Mouse (Mus musculus): ENCODE data around the gene Zfp523. TPM values are rescaled to one million over a fixed set of nuclear protein-coding genes. Genes with fewer than 3 reads are reported as not detected.
A peak's percentile ranks its signal among the peaks of the same experiment; 100 is the strongest.

Gene Zfp523
- 10 to 100 TPM; 13.0 to 19.2 (median 16.7) TPM for total RNA-seq (2022)

DNA sequence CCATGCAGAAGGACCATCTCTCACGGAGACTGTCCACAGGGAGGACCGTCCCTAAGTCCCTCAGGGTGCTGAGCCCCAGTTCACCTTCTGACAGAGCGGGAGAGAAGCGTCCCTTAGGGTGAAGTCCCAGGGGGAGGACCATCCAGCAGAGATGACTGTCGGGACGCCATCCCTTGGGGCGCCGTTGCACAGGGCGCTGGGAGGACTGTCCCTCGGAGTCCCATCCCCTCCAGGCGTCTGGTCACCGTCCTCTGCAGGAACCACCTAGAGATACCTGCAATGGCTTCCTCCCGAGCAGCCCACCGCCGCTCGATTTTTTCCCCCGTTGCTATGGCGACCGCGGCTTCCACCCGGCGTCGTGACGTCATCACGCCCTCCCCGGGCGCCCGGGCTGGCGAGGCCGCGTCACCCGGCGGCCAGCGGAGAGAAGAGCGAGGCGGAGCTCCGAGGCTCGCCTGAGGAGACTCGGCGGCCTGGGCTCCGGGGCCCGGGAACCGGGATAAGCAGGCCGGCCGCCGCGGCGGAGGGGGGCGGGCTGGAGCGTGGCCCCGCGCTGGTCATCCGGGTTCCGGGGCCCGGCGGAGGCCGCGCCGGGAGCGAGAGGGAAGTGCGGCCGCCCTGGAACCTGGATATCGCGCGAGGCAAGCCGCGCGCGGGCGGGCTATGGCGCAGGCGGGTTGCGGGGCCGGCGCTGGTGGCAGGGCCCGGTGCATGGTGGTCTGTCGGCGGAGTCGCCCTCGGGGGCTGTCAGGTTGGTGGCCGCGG, at the start of gene Zfp523:
Zfp523 (plus strand) TSS at position 355 of the 765 bp plus-strand sequence.
- DNase-seq (ENCODE audit: low spot score in 2 of 2), result peak; percentile 84 to 87

DNA sequence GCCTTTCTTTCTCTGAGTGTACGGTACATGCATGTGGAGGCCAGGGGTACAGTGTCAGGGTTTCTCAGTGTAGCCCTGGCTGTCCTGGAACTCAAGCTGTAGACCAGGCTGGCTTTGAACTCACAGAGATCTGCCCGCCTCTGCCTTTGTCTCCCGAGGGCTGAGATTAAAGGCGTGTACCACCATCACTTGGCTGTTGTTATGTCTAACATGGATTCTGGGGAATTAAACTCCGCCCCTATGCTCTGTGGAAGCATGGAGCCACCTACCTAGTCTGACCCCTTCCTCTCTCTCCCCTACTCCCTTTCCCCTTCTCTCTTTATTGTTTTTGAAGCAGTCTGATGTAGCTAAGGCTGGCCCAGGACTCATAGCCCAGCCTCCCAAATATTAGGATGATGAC, 47.1 kb upstream of the Zfp523 start:
- no peak for DNase-seq (ENCODE audit: low spot score in 2 of 2)

DNA sequence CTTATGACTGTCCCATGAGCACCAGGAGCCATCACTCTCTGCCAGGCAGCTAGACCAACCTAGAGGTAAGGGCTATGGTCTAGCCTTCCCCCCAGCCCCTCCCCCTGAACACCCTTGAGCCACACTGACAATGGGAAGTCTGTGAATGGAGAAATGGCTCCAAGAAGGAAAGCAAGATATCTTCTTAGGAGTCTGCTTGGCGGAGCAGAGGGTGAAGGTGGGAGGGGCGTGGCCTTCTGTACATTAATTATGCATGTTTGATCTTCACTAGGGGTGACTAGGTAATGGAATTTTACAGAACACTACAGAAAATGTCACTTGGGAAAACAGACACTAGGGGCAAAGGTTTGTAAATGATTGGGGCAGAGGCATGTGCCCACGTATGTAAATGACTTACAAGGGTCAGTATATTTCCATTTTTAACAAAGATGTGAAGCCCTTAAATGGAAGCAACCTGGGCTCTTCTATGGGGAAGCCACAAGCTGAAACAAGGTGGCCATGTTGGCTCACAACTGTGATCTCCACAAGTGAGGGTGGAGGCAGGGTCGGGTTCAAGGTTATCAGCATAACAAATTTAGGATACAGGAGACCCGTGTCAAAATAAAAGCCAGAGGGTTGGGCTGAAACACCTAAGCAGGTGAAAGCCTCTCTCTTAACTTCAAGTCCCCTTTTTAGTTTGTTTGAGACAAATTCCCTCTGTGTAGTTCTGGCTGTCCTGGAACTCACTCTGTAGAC, 46.4 kb upstream of the Zfp523 start:
- DNase-seq (ENCODE audit: low spot score in 2 of 2), result no peak

DNA sequence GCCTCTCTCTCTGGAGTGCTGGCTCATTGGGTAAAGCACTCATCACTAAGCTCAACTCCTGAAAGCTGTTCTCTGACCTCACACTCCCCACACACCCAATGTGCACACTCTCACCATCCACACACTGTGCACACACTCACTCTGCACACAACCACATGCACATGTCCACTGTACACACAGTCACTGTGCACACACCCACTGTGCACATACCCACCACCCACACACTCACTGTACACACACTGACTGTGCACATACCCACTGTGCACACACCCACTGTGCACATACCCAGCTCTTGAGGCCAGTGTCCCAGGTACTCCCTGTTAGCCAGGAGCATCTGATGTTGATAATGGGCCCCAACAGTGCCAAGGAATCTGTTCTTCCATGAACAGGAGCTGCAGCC, 45.8 kb upstream of the Zfp523 start:
- no peak for DNase-seq (ENCODE audit: low spot score in 2 of 2)

DNA sequence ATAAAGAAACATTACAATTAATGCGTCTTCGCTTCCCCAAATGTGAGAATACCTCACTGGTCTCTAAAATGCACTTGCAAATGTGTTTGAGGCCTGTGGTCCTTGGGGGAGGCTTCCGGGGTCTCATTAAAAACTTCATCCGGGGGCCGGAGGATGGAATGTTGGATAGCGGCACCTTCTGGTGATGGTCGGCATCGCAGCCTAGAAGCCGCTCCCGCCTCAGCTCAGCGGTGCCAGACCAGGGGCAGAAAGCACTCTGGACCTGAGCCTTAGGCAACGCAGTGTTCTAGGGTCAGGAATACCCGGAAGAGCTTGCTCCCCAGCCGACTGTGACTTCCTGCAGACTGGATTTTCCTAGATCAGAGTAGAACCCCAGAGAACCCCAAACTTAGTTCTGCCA, 43.7 kb upstream of the Zfp523 start:
- DNase-seq (ENCODE audit: low spot score in 2 of 2), result peak; percentile 23 to 25

DNA sequence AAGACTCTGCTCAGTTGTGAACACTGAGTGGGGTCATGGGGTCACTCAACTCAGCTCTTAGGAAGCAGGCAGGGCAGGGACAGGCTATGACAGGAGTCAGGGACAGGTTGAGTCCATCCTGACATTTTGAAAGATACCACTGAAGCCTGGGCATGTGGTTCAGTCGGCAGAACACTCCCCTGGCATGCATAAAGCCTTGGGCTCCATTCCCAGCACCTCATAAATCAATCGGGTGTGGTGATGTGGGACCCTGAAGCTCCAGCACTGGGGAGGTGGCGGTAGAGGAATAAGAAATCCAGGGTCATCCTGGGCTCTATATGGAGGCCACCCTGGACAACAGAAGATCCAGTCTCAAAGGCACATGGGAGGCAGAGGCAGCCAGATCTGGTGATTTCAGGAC, 41.4 kb upstream of the Zfp523 start:
- DNase-seq (ENCODE audit: low spot score in 2 of 2), result no peak

DNA sequence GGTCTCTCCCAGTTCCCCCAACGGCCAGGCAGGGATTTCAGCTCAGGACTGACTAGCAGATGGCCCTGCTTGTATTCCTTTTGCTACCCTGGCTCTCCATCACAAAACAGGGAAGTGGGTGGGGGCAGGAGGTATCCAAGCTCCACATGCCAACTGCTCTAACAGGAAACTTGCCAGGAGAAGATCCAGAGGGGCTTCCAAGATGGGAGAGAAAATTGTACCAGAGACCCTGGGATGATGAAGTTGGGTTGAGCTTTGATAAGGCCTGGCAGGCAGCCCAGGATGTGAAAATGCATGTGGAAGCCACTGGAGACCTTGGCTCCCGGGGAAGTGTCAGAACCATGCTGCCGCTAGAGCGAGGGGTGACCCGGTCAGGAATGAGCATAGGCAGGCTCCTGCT, 40.7 kb upstream of the Zfp523 start:
- DNase-seq (ENCODE audit: low spot score in 2 of 2), result no peak

DNA sequence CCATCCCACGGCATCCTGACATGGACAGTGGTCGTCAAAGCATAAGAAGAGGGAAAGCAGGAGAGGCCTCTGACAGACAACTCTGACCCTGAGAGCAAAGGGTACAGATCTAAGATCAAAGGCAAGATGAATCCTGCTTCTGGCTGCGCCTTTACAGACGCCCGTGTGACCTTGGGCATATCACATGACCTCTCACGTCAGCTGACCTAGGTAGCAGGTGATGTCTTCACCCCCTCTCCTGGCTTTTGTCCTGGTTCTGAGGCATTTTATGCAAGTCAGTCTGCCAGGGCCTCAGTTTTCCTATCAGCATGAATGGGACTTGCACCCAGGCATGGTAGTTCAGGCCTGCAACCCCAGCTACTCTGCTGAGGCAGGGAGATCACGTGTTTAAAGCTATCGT, 38.9 kb upstream of the Zfp523 start:
- DNase-seq (ENCODE audit: low spot score in 2 of 2), result no peak

DNA sequence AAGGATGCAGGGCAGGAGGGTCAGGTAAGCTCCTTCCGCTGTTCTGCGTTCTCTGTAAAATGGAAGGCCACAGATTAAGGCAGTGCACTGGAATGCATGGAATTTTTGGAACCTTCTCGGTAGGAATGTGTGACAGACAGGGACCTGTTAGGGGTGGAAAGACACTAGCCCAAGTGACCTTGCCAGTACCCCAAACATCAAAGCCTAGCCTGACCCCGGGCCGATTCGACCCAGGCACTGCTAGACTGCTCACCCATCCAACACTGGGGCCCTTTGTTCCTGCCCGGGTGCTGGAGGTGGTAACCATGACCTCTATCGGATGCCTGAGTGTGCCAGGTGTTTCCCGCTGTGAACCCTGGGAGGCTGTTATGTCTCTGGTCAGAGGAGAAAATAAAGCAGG, 38.2 kb upstream of the Zfp523 start:
- DNase-seq (ENCODE audit: low spot score in 2 of 2), result no peak

DNA sequence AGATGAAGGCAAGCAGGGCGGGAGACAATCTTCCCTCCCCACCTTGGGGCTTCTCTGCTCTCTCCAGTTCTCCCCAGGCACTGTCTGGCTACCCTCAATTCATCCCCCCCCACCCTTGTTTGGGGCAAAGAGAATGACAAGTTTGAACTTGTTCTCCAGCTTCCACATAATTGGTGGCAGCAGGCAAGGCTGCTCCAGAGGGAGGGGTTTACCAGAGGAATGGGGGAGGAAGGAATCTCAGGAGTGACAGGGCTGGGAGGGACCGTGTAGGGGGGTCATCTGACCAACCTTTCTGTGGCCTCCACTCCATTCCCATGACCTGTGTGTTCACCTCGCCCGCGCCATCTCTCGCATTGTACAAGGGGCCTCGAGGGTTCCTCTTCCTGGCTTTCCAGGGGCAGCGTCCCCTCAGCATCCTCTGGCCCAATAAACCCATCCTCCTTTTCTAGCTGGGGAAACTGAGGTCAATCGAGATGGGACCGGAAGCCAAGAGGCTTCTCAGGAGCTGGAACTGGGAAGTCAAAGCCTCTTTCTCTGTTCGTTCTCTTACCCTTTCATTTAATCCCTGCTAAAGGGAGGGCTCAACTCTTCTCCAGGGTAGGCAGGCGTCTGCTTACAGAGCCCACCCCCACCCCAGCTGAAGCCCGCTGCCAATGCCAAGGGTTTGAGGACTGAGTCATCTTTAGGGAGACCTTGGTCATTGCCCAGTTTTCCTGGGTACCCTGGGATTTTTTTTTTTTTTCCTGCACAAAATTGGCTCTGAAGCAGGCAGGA, 36.3 kb upstream of the Zfp523 start:
- DNase-seq (ENCODE audit: low spot score in 2 of 2), result no peak

DNA sequence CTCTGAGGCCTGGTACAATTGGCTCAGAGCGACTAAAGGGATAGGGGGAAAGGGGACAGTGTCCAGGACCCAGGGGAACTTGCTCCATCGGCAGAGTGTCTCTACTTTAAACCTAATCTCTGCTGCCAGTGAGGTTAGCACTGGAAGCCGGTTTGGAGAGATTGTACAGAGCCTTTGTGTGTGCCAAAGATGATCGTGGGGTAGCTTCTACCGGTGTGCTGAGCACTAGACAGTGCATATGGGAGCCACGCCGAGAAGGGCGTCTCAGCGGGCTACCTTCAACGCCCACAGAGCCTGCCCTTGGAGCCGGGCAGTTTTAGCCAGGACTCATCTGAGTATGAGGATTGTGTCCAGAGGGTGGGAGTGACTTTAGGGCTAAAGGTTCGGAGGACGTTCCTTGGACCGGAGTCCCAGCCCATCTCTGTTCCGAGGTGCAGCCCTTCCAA, 35.7 kb upstream of the Zfp523 start:
- no peak for DNase-seq (ENCODE audit: low spot score in 2 of 2)

DNA sequence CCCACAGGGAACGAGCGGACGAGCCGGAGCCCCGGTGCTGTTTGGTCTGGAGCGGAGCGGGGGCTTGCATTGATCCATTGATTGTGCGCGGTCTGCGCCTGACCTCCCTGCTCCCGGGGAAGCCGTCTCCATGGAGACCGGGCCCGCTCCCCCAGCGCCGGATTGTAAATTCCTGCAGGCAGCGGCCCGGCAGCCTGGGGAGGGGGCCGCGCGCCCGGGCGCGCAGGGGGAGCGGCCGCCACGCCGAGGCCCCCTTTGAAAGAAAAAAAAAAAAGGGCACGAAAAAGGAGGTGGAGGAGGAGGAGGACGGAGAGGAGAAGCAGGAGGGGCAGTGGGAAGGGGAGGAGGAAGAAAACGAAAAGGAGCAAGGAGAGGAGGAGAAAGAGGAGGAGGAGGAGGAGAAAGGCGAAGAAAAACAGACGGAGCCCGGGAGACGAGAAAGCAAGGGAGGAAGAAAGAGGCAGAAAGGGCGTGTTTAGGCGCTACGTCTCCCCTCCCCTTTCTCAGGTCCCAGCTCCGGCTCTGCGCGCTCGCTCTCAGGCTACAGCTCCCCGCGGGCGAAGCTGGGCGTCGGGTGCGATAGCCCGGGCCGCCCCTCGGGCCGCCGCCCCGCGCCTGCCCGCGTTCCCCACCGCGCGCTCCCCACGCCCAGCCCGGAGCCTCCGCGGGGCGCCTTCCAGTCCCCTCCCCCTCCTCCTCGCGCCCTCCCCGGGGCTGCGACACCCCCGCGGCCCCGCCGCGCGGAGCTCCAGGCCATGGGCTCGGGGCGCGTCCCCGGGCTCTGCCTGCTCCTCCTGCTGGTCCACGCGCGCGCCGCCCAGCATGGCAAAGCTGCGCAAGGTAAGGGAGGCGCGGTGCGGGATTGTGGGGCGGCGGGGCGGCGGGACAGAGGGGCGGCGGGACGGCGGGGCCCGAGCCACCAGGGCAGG, 34.9 kb upstream of the Zfp523 start, which contains the start of gene Scube3:
Scube3 (plus strand) TSS at position 371 of the 929 bp plus-strand sequence.
- no peak for DNase-seq (ENCODE audit: low spot score in 2 of 2)

DNA sequence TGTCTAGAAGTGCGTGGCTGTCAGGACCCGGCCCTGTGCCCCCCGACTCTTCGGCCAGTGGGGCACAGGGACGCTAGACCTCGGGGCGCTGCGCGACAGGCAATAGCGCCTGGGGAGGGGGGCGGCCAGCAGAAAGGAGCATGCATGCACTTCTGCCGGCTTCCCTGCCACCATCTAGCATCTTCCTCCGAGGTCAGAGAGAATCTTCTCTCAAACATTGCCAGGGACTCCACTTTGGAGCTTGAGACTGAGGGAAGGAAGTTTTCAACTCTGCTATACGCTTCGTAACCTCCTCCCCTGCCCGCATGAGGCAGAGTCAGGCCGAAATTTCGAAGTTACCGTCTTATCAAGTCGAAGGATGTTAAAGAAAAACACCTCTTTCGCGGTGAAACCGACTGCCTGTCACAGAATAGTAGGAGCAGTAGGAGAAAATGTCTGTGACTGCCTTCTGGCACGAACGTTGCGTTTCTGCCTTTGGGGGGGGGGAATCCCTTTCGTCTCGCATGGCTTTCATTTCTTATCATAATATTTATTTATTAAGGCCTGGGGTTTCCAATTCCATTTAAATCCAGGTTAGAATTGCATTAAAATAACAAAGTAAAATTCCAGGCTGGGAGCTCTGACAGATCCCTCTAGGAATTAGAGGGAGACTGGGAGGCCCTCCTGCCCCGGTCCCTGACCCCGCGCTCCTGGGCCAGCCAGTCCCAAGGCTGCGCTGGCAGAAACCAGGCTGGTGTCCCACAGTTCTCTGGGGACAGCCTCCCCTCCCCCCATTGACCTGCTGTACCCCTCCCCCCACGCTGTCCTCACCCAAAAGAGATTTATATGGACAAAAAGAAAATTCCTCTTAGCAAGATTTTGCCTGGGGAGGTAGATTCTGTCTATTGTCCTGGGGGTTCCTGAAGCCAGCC, 34.0 kb upstream of the Zfp523 start:
- no peak for DNase-seq (ENCODE audit: low spot score in 2 of 2)

DNA sequence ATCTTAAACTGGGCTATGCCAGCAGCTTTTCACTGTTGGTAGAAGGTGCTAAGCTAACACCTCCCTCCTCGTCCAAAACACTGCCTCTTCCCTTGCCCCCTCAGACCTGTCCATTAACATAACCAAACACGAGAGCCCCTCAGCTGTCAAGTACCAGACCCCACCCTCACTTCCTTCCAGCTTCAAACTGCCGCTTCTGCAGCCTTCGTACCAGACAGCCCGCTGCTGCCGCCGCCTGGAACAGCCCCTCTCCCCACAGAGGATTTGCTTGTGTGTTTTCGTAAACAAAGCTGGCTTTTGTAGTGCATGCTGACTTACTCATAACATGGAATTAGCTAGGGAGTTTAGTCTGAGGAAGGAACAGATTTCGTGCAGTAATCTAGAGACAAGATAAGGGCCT, 33.2 kb upstream of the Zfp523 start:
- DNase-seq (ENCODE audit: low spot score in 2 of 2), result no peak

DNA sequence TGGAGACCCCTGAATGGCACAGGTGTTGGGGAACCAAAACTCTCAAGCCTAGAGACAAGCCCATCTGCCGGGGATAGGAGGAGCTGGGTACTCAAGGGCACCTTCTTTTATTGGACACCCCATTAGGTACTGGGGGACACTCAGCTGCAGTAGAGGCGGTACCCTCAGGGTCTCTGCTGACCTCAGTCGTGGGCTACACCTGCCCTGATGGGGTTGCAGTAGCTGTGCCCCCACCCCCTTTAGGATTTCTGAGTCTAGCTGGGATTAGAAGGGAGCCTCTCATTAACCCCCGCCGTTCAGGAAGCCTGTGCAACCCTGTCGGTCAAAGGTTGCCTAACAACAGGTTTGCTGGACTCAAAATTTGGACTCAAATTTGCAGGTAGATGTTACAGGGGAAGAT, 32.7 kb upstream of the Zfp523 start:
- DNase-seq (ENCODE audit: low spot score in 2 of 2), result no peak

DNA sequence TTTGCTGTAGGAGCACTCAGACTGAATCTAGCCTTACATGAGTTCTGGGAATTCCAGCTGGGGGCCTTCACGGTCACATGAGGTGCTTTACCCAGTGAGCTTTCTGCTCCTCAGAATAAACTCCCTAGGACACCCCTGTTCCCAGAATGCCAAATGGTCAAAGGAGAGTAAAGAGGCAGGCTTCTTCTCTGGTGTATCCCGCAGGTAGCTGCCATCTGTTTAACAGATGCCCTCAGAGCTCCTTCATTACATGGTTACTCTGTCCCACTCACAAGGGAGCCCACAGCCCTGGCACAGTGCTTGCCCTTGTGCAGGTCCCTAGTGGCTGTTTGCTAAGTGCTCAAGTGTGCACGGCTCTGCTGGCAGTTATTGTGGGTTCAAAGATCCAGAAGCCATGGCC, 28.6 kb upstream of the Zfp523 start:
- no peak for DNase-seq (ENCODE audit: low spot score in 2 of 2)

DNA sequence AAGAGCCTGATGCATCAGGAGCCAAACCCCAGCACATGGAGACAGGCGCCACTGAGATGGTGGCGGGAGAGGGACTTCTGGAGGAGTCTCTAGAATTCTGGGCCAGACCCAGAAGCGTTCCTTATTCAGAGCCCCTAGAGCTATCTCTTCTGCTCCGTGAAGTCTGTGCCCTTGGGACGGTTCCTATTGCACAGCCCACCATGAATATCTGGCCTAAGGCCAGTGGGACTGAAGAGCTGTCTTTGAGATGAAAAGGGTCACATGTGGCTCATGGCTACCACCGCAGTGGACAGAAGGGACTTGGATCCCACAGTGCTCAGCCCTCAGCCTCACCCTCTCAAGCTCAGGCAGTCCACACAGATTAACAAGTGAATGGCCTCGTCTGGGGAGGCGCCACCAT, 27.2 kb upstream of the Zfp523 start:
- no peak for DNase-seq (ENCODE audit: low spot score in 2 of 2)

DNA sequence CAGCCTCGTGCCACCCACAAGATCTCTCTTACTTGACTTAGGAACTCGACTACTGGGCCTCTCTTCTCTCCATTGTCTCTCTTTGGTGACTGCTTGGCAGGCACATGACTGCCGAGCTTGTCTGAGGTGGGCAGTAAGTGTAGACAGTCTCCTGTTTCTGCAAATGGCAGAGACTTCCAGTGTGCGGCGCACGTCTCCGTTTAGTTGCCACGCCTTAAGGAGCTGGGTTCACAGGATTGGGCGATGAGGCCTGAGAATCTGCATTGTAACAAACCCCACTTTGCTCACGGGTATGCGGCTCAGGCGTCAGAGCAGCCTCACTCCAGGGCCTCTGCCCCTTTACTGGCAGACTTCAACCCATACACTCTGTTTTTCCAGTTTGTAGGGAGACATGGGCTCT, 26.5 kb upstream of the Zfp523 start:
- DNase-seq (ENCODE audit: low spot score in 2 of 2), result no peak

DNA sequence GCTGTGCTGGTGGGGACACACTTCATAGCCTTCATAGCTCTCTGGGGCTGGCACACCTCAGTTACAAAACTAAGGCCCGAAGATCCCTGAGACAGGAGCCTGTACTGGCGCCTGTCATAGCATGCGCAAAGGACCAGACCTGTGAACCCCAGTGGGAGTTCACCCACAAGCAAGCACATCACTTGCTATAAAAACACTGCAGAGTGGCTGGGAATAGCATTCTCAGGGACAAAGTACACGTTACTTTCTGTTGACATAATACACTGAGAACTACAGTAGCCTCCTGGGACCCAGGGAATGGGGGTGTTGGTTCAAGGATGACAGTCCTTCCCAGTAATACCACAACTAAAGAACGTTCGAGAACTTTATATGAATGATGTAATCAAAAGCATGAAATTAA, 23.8 kb upstream of the Zfp523 start:
- no peak for DNase-seq (ENCODE audit: low spot score in 2 of 2)

DNA sequence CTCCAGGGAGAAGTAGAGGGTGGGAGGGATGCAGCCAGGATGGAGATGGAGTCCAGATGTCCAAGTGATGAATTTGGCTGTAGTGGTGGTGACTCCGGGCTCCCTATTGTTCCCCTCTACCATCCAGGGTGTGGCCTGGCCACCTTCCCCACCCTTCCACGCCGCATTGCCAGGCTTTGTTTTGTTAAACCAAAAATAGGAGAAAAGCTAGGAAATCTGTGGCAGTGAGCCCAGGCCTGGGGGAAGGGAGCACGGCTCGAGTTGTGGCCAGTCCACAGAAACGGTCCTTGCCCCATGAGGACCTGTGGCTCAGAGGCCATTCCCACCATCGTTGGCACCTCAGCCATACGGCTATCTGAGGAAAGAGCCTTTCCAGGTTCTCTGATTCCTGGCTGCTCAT, 22.0 kb upstream of the Zfp523 start:
- no peak for DNase-seq (ENCODE audit: low spot score in 2 of 2)

Data from gastrocnemius, adult 8-10 months (tissue).